Mouse (Mus musculus) myocyte (in vitro differentiated cells): Measurements from ENCODE around the gene Gm853. TPM values are rescaled to one million over a fixed set of nuclear protein-coding genes. Genes with fewer than 3 reads are reported as not detected.

Experiments
- H3K27me3 ChIP-seq: one replicate; pipeline ENCODE4 v1.6.1; 2011; ENCODE audit not compliant: control insufficient read depth, insufficient read depth, insufficient read length
- H3K36me3 ChIP-seq: one replicate; pipeline ENCODE4 v1.6.1; 2011; ENCODE audit not compliant: control insufficient read depth, insufficient read depth
- H3K4me2 ChIP-seq: one replicate; pipeline ENCODE4 v1.6.1; 2011; ENCODE audit warnings: low read depth, control low read depth
- H3K4me3 ChIP-seq: one replicate; pipeline ENCODE4 v1.5.1; 2011; ENCODE audit warnings: mild to moderate bottlenecking, control low read depth, moderate library complexity
- H3K79me2 ChIP-seq: one replicate; pipeline ENCODE4 v1.6.1; 2011; ENCODE audit not compliant: control insufficient read depth, insufficient read depth
- H3ac ChIP-seq: one replicate; pipeline ENCODE4 v1.6.1; 2011; ENCODE audit not compliant: control insufficient read depth, insufficient read length
- CEBPB ChIP-seq: IDR thresholded peaks from 2 replicates; pipeline ENCODE4 v1.6.1; 2011; ENCODE audit warnings: mild to moderate bottlenecking, moderate library complexity; ENCODE audit not compliant: poor library complexity, insufficient read depth, severe bottlenecking
- E2F4 ChIP-seq: IDR thresholded peaks from one replicate; pipeline ENCODE4 v1.6.1; 2011; ENCODE audit warnings: mild to moderate bottlenecking, control low read depth, moderate library complexity; ENCODE audit not compliant: insufficient read depth
- MAX ChIP-seq: IDR thresholded peaks from one replicate; pipeline ENCODE4 v1.6.1; 2011; ENCODE audit warnings: low read depth, mild to moderate bottlenecking, control low read depth
- MYOD1 ChIP-seq, 3 experiments: IDR thresholded peaks; one replicate each; pipeline ENCODE4 v1.6.1; 2011; ENCODE audit warnings: control low read depth in 2 of 3, low read depth in 2 of 3, mild to moderate bottlenecking in 2 of 3, moderate library complexity in 1 of 3; ENCODE audit not compliant: insufficient read length in 2 of 3, control insufficient read depth in 1 of 3
- MYOG ChIP-seq, 3 experiments: IDR thresholded peaks; one replicate each; pipeline ENCODE4 v1.6.1; 2011; ENCODE audit warnings: control low read depth in 2 of 3, low read depth in 2 of 3, mild to moderate bottlenecking in 2 of 3; ENCODE audit not compliant: insufficient read length in 2 of 3, control insufficient read depth in 1 of 3, insufficient read depth in 1 of 3
- POLR2A ChIP-seq: IDR thresholded peaks from one replicate; pipeline ENCODE4 v1.6.1; 2011; ENCODE audit warnings: low read depth, mild to moderate bottlenecking, control low read depth, moderate library complexity; ENCODE audit not compliant: insufficient read length
- POLR2AphosphoS2 ChIP-seq: IDR thresholded peaks from one replicate; pipeline ENCODE4 v1.6.1; 2011; ENCODE audit warnings: low read depth, control low read depth; ENCODE audit not compliant: insufficient read length
- REST ChIP-seq: IDR thresholded peaks from one replicate; pipeline ENCODE4 v1.6.1; 2011; ENCODE audit warnings: mild to moderate bottlenecking, control low read depth, moderate library complexity; ENCODE audit not compliant: insufficient read depth, insufficient read length
- SRF ChIP-seq: IDR thresholded peaks from one replicate; pipeline ENCODE4 v1.6.1; 2011; ENCODE audit warnings: low read depth; ENCODE audit not compliant: control insufficient read depth, insufficient read length
- TCF12 ChIP-seq: IDR thresholded peaks from one replicate; pipeline ENCODE4 v1.6.1; 2011; ENCODE audit warnings: mild to moderate bottlenecking, control low read depth; ENCODE audit not compliant: poor library complexity, insufficient read depth, severe bottlenecking
- TCF3 ChIP-seq: IDR thresholded peaks from one replicate; pipeline ENCODE4 v1.6.1; 2011; ENCODE audit warnings: low read depth, control low read depth; ENCODE audit not compliant: insufficient read length
- USF1 ChIP-seq: IDR thresholded peaks from one replicate; pipeline ENCODE4 v1.6.1; 2011; ENCODE audit warnings: low read depth, mild to moderate bottlenecking, control low read depth, moderate library complexity
- polyA plus RNA-seq: library from polyadenylated mRNA; unstranded; fragments of >200 nt; fragmentation: generic; extraction: Trizol; gene quantifications from one replicate; pipeline ENCODE4 v1.2.1, GENCODE M21; 2012; ENCODE audit warnings: missing spikeins

The Gm853 gene
- polyA plus RNA-seq, 1 experiment, result not detected

- no peak overlapping the region for H3K4me2 ChIP-seq
- TF ChIP-seq TCF12, result no peak
- no peak for TF ChIP-seq USF1
- no peak for TF ChIP-seq POLR2AphosphoS2
- TF ChIP-seq CEBPB, result no peak
- no peak for TF ChIP-seq MYOG (IDR thresholded peaks at IDR 0.05; ENCODE audit: control insufficient read depth in 1 of 3, insufficient read depth in 1 of 3, insufficient read length in 2 of 3, low read depth in 2 of 3)
- TF ChIP-seq E2F4, result no peak
- TF ChIP-seq TCF3, result no peak
- no peak for TF ChIP-seq MAX
- no peak for TF ChIP-seq SRF
- no peak for TF ChIP-seq MYOD1 (IDR thresholded peaks at IDR 0.05; ENCODE audit: control insufficient read depth in 1 of 3, insufficient read length in 2 of 3, low read depth in 2 of 3)
- no peak for TF ChIP-seq POLR2A
- TF ChIP-seq REST, result no peak
- H3K4me3 ChIP-seq, result no peak overlapping the region
- H3K79me2 ChIP-seq, result no peaks in the 10 kb centered on the region
- no peaks in the 10 kb centered on the region for H3K36me3 ChIP-seq
- H3ac ChIP-seq, result no peak overlapping the region
- no peaks in the 10 kb centered on the region for H3K27me3 ChIP-seq
Measured at GRCm38 (mm10) chr4:130166061-130166460, 56.1 kb downstream of the Gm853 start.

- H3K4me3 ChIP-seq, result no peak overlapping the region
- H3K36me3 ChIP-seq, result no peaks in the 10 kb centered on the region
- no peaks in the 10 kb centered on the region for H3K79me2 ChIP-seq
- H3K27me3 ChIP-seq, result no peaks in the 10 kb centered on the region
- no peak overlapping the region for H3K4me2 ChIP-seq
- no peak for TF ChIP-seq POLR2AphosphoS2
- TF ChIP-seq USF1, result no peak
- TF ChIP-seq REST, result no peak
- no peak for TF ChIP-seq MYOD1 (IDR thresholded peaks at IDR 0.05; ENCODE audit: control insufficient read depth in 1 of 3, insufficient read length in 2 of 3, low read depth in 2 of 3)
- TF ChIP-seq TCF12, result no peak
- no peak for TF ChIP-seq TCF3
- H3ac ChIP-seq, result no peak overlapping the region
Measured at GRCm38 (mm10) chr4:130164121-130164520, 58.1 kb downstream of the Gm853 start.

GRCm38 (mm10) chr4:130163391-130163861 is 58.8 kb downstream of the Gm853 start:
- Histone ChIP-seq H3K79me2 (no peaks in the 10 kb centered on the region), H3K4me2 (no peak overlapping the region), H3ac (no peak overlapping the region), H3K4me3 (no peak overlapping the region), H3K36me3 (no peaks in the 10 kb centered on the region), H3K27me3 (no peaks in the 10 kb centered on the region)
- TF ChIP-seq CEBPB (no peak), POLR2AphosphoS2 (no peak), TCF12 (no peak), POLR2A (no peak), E2F4 (no peak), SRF (no peak), TCF3 (no peak), REST (no peak), MYOD1 (IDR thresholded peaks at IDR 0.05; ENCODE audit: control insufficient read depth in 1 of 3, insufficient read length in 2 of 3, low read depth in 2 of 3) (no peak), MYOG (IDR thresholded peaks at IDR 0.05; ENCODE audit: control insufficient read depth in 1 of 3, insufficient read depth in 1 of 3, insufficient read length in 2 of 3, low read depth in 2 of 3) (no peak), USF1 (no peak), MAX (no peak)

- TF ChIP-seq TCF3, result no peak
- no peak for TF ChIP-seq SRF
- no peak for TF ChIP-seq POLR2A
- no peak for TF ChIP-seq REST
- no peak for TF ChIP-seq MYOG (IDR thresholded peaks at IDR 0.05; ENCODE audit: control insufficient read depth in 1 of 3, insufficient read depth in 1 of 3, insufficient read length in 2 of 3, low read depth in 2 of 3)
- no peak for TF ChIP-seq MAX
- TF ChIP-seq CEBPB, result no peak
- no peak for TF ChIP-seq E2F4
- TF ChIP-seq MYOD1 (IDR thresholded peaks at IDR 0.05; ENCODE audit: control insufficient read depth in 1 of 3, insufficient read length in 2 of 3, low read depth in 2 of 3), result no peak
- TF ChIP-seq USF1, result no peak
- no peak for TF ChIP-seq TCF12
- TF ChIP-seq POLR2AphosphoS2, result no peak
- Histone ChIP-seq H3K4me3 (no peak overlapping the region), H3K27me3 (peaks cover 7% of the 10 kb centered on the region), H3ac (no peak overlapping the region), H3K36me3 (no peaks in the 10 kb centered on the region), H3K4me2 (no peak overlapping the region), H3K79me2 (no peaks in the 10 kb centered on the region)
Measured at GRCm38 (mm10) chr4:130161349-130161748, 60.9 kb downstream of the Gm853 start.

Other genes starting within 250 kb of the Gm853 start
- 0.08 TPM for gene Adgrb2, start 237.5 kb downstream of the Gm853 start, polyA plus RNA-seq
- gene Col16a1, start 174.6 kb downstream of the Gm853 start, polyA plus RNA-seq, result 13.9 TPM
- 62.4 TPM for gene Pef1, start 119.8 kb downstream of the Gm853 start, polyA plus RNA-seq
- not detected for gene Hcrtr1, start 83.0 kb downstream of the Gm853 start, polyA plus RNA-seq
- 1.6 TPM for gene Tinagl1, start 47.3 kb downstream of the Gm853 start, polyA plus RNA-seq
- 120 TPM for gene Serinc2, start 56.8 kb upstream of the Gm853 start, polyA plus RNA-seq
- 71.9 TPM for gene Fabp3, start 86.2 kb upstream of the Gm853 start, polyA plus RNA-seq
- 0.24 TPM for gene Gm10570, start 86.3 kb upstream of the Gm853 start, polyA plus RNA-seq
- 24.0 TPM for gene Zcchc17, start 137.5 kb upstream of the Gm853 start, polyA plus RNA-seq
- 37.8 TPM for gene Snrnp40, start 137.7 kb upstream of the Gm853 start, polyA plus RNA-seq